Mouse (Mus musculus): ENCODE measurements at regions not wholly inside any gene's neighbourhood (a gene's known extent, or its start where the extent isn't known, plus 50 kb on each side); places are given as distances from the start of the nearest gene placed in this dataset.

- no peak overlapping the region for H3K4me3 ChIP-seq (ENCODE audit: low read depth, low read length)
These were observed 58.8 kb upstream of the Gpr141 start for GRCm38 (mm10) chr13:19882889-19883288.

GRCm38 (mm10) chr13:19881772-19882171 is 57.7 kb upstream of the Gpr141 start:
- no peak overlapping the region for H3K4me3 ChIP-seq (ENCODE audit: low read depth, low read length)
- H3K4me2 ChIP-seq (ENCODE audit: low read depth, low read length), result no peak overlapping the region
- no peak overlapping the region for H3K27ac ChIP-seq (replicated peaks; ENCODE audit: low read depth, low read length)
- WGBS, result 88% methylated on average over 5 of the region's 5 CpGs
- H3K9me3 ChIP-seq (replicated peaks; ENCODE audit: control insufficient read depth, low read length), result no peaks in the 10 kb centered on the region
- H3K9ac ChIP-seq (replicated peaks; ENCODE audit: low read length), result no peak overlapping the region
- no peaks in the 10 kb centered on the region for H3K27me3 ChIP-seq (ENCODE audit: control insufficient read depth, insufficient read depth, low read length)
- ATAC-seq (replicated peaks; ENCODE audit: insufficient number of reproducible peaks, low FRiP score, low TSS enrichment, low read depth) (no peak), DNase-seq (ENCODE audit: low spot score) (no peak)
- H3K4me1 ChIP-seq (ENCODE audit: control insufficient read depth, insufficient read depth, low read length), result no peaks in the 10 kb centered on the region
- no peaks in the 10 kb centered on the region for H3K36me3 ChIP-seq (replicated peaks; ENCODE audit: control insufficient read depth, insufficient read depth, low read depth, low read length)

More at GRCm38 (mm10) chr13:19882889-19883288, 58.8 kb upstream of the Gpr141 start:
- Histone ChIP-seq H3K27ac (replicated peaks; ENCODE audit: low read depth, low read length) (no peak overlapping the region), H3K27me3 (ENCODE audit: control insufficient read depth, insufficient read depth, low read length) (no peaks in the 10 kb centered on the region), H3K36me3 (replicated peaks; ENCODE audit: control insufficient read depth, insufficient read depth, low read depth, low read length) (no peaks in the 10 kb centered on the region), H3K9me3 (replicated peaks; ENCODE audit: control insufficient read depth, low read length) (no peaks in the 10 kb centered on the region), H3K4me1 (ENCODE audit: control insufficient read depth, insufficient read depth, low read length) (no peaks in the 10 kb centered on the region), H3K9ac (replicated peaks; ENCODE audit: low read length) (no peak overlapping the region), H3K4me2 (ENCODE audit: low read depth, low read length) (no peak overlapping the region)
- ATAC-seq (replicated peaks; ENCODE audit: insufficient number of reproducible peaks, low FRiP score, low TSS enrichment, low read depth) (no peak), DNase-seq (ENCODE audit: low spot score) (no peak)
- 97% methylated on average over 4 of the region's 4 CpGs for WGBS

- no peaks in the 10 kb centered on the region for H3K4me1 ChIP-seq (ENCODE audit: control insufficient read depth, insufficient read depth, low read length)
- no peak overlapping the region for H3K9ac ChIP-seq (replicated peaks; ENCODE audit: low read length)
- no peak overlapping the region for H3K4me3 ChIP-seq (ENCODE audit: low read depth, low read length)
- WGBS, result 78% methylated on average over 7 of the region's 7 CpGs
- DNase-seq (ENCODE audit: low spot score) (no peak), ATAC-seq (replicated peaks; ENCODE audit: insufficient number of reproducible peaks, low FRiP score, low TSS enrichment, low read depth) (no peak)
- no peaks in the 10 kb centered on the region for H3K27me3 ChIP-seq (ENCODE audit: control insufficient read depth, insufficient read depth, low read length)
- no peaks in the 10 kb centered on the region for H3K9me3 ChIP-seq (replicated peaks; ENCODE audit: control insufficient read depth, low read length)
- no peak overlapping the region for H3K27ac ChIP-seq (replicated peaks; ENCODE audit: low read depth, low read length)
- H3K36me3 ChIP-seq (replicated peaks; ENCODE audit: control insufficient read depth, insufficient read depth, low read depth, low read length), result no peaks in the 10 kb centered on the region
- no peak overlapping the region for H3K4me2 ChIP-seq (ENCODE audit: low read depth, low read length)
These were observed 50.7 kb upstream of the Gpr141 start for GRCm38 (mm10) chr13:19874621-19875249.
